Mouse (Mus musculus) urinary bladder, postnatal 14 days (tissue): ENCODE results near the gene Ubtd2.

Experiments used
- DNase-seq: peaks from one replicate; pipeline ENCODE4 v3.0.0; 2021; ENCODE audit warnings: low spot score

Gene Ubtd2

GRCm38 (mm10) chr11:32518770-32519169 is 63.6 kb downstream of the Ubtd2 start:
- DNase-seq: no peak

GRCm38 (mm10) chr11:32519354-32519753 is 64.2 kb downstream of the Ubtd2 start:
- DNase-seq: no peak

GRCm38 (mm10) chr11:32521246-32521645 is 66.1 kb downstream of the Ubtd2 start:
- no peak for DNase-seq

- DNase-seq: no peak
Observed at GRCm38 (mm10) chr11:32524122-32524920, 69.2 kb downstream of the Ubtd2 start.

- DNase-seq: no peak
Observed at GRCm38 (mm10) chr11:32527006-32527405, 71.8 kb downstream of the Ubtd2 start.

- DNase-seq: no peak
Observed at GRCm38 (mm10) chr11:32530151-32530550, 75.0 kb downstream of the Ubtd2 start.

GRCm38 (mm10) chr11:32531871-32532764 is 76.9 kb downstream of the Ubtd2 start, which contains the start of gene Efcab9:
Gene Efcab9 (minus strand): TSS chr11:32532081.
- no peak for DNase-seq

- DNase-seq: peak; percentile 92
Observed at GRCm38 (mm10) chr11:32532765-32533481, 77.8 kb downstream of the Ubtd2 start, which contains the start of gene Stk10. Gene Stk10 (plus strand): TSS chr11:32533305.

- DNase-seq: peak; percentile 52
Observed at GRCm38 (mm10) chr11:32533482-32534261, 78.5 kb downstream of the Ubtd2 start.

- no peak for DNase-seq
Observed at GRCm38 (mm10) chr11:32534453-32535075, 79.4 kb downstream of the Ubtd2 start.

- DNase-seq: no peak
Observed at GRCm38 (mm10) chr11:32535646-32536045, 80.5 kb downstream of the Ubtd2 start.

GRCm38 (mm10) chr11:32536954-32537353 is 81.8 kb downstream of the Ubtd2 start:
- no peak for DNase-seq

GRCm38 (mm10) chr11:32538435-32538834 is 83.3 kb downstream of the Ubtd2 start:
- DNase-seq: no peak

- DNase-seq: no peak
Observed at GRCm38 (mm10) chr11:32538846-32539245, 83.7 kb downstream of the Ubtd2 start.

- DNase-seq: no peak
Observed at GRCm38 (mm10) chr11:32539717-32540116, 84.5 kb downstream of the Ubtd2 start.

GRCm38 (mm10) chr11:32540463-32540862 is 85.3 kb downstream of the Ubtd2 start:
- DNase-seq: no peak

- no peak for DNase-seq
Observed at GRCm38 (mm10) chr11:32542181-32542580, 87.0 kb downstream of the Ubtd2 start.

- no peak for DNase-seq
Observed at GRCm38 (mm10) chr11:32542687-32543411, 87.7 kb downstream of the Ubtd2 start.

GRCm38 (mm10) chr11:32544041-32544440 is 88.9 kb downstream of the Ubtd2 start:
- DNase-seq: no peak

- DNase-seq: no peak
Observed at GRCm38 (mm10) chr11:32544497-32544896, 89.3 kb downstream of the Ubtd2 start.
